Mouse (Mus musculus) bone marrow, adult 2 months (tissue): ENCODE data around the gene Vmp1. TPM values are rescaled to one million over a fixed set of nuclear protein-coding genes. Genes with fewer than 3 reads are reported as not detected.
A peak's percentile ranks its signal among the peaks of the same experiment; 100 is the strongest.

Experiments used
- H3K27ac ChIP-seq: fragments of 200-500 bp; 2 replicates; pipeline ENCODE4 v1.5.1; 2012; ENCODE audit warnings: low read depth, mild to moderate bottlenecking, control low read depth, inconsistent platforms, low read length; ENCODE audit not compliant: control insufficient read depth, poor library complexity, insufficient read depth
- H3K4me1 ChIP-seq: fragments of 200-500 bp; 2 replicates; pipeline ENCODE4 v1.6.1; 2011; ENCODE audit warnings: low read length; ENCODE audit not compliant: control insufficient read depth, insufficient read depth
- H3K4me3 ChIP-seq: fragments of 200-500 bp; replicated peaks from 2 replicates; pipeline ENCODE3; 2011; ENCODE audit warnings: mild to moderate bottlenecking, low read depth, low read length, control low read depth; ENCODE audit not compliant: control insufficient read depth
- CTCF ChIP-seq: fragments of 200-500 bp; IDR thresholded peaks from 2 replicates; pipeline ENCODE4 v1.5.1; 2011; ENCODE audit warnings: low read length, control low read depth; ENCODE audit not compliant: control insufficient read depth, insufficient read depth
- POLR2A ChIP-seq: fragments of 200-500 bp; IDR thresholded peaks from 2 replicates; pipeline ENCODE4 v1.6.1; 2011; ENCODE audit warnings: low read depth, mild to moderate bottlenecking, control low read depth, low read length, borderline replicate concordance; ENCODE audit not compliant: control insufficient read depth
- WGBS: fragments of 180-500 bp; shearing (Covaris S2); methylation state at CpG from one replicate; pipeline ENCODE4 v1.1.7; 2018; 5-methylcytosine and 5-hydroxymethylcytosine counted together
- polyA plus RNA-seq: library from polyadenylated mRNA; stranded (reverse); fragments of >200 nt; gene quantifications from 2 replicates; pipeline ENCODE4 v1.2.4, GENCODE M21; 2011; ENCODE audit warnings: low replicate concordance; ENCODE audit not compliant: missing spikeins, insufficient read depth, insufficient read length

Vmp1 gene
- polyA plus RNA-seq, 1 experiment = 88.4 TPM

- peaks cover 3% of the 10 kb centered on the region; the same call in 1 of the 2 replicates for H3K4me1 ChIP-seq
- TF ChIP-seq POLR2A (no peak), CTCF (no peak)
- no peak overlapping the region for H3K4me3 ChIP-seq
- no peak overlapping the region for H3K27ac ChIP-seq
- 85% methylated on average over 2 of the region's 2 CpGs for WGBS
Observed at GRCm38 (mm10) chr11:86607808-86608350, 75.8 kb downstream of the Vmp1 start.

GRCm38 (mm10) chr11:86606621-86607339, 76.9 kb downstream of the Vmp1 start:
- WGBS = 64% methylated on average over 2 of the region's 2 CpGs

GRCm38 (mm10) chr11:86604732-86605520, 78.7 kb downstream of the Vmp1 start:
- H3K27ac ChIP-seq = no peak overlapping the region

More at GRCm38 (mm10) chr11:86606621-86607339, 76.9 kb downstream of the Vmp1 start:
- Histone ChIP-seq H3K4me1 (peaks cover 3% of the 10 kb centered on the region; the same call in 1 of the 2 replicates), H3K27ac (no peak overlapping the region), H3K4me3 (no peak overlapping the region)
- TF ChIP-seq CTCF (no peak), POLR2A (no peak)

GRCm38 (mm10) chr11:86604289-86604688, 79.3 kb downstream of the Vmp1 start:
- H3K27ac ChIP-seq = peak overlapping the region; percentile 65; the same call in 1 of the 2 replicates
- H3K4me3 ChIP-seq = no peak overlapping the region
- TF ChIP-seq CTCF = no peak
- no peak for TF ChIP-seq POLR2A
- peaks cover 3% of the 10 kb centered on the region; the same call in 1 of the 2 replicates for H3K4me1 ChIP-seq
- 85% methylated on average over 3 of the region's 3 CpGs for WGBS

More at GRCm38 (mm10) chr11:86604732-86605520, 78.7 kb downstream of the Vmp1 start:
- no peak for TF ChIP-seq POLR2A
- TF ChIP-seq CTCF = no peak
- WGBS = 89% methylated on average over 5 of the region's 5 CpGs
- no peak overlapping the region for H3K4me3 ChIP-seq
- H3K4me1 ChIP-seq = peaks cover 3% of the 10 kb centered on the region; the same call in 1 of the 2 replicates

- TF ChIP-seq POLR2A (no peak), CTCF (no peak)
- Histone ChIP-seq H3K27ac (peak overlapping the region; percentile 65; the same call in 1 of the 2 replicates), H3K4me3 (no peak overlapping the region), H3K4me1 (peaks cover 3% of the 10 kb centered on the region; the same call in 1 of the 2 replicates)
- 42% methylated on average over 1 of the region's 1 CpGs for WGBS
Observed at GRCm38 (mm10) chr11:86603719-86604118, 79.9 kb downstream of the Vmp1 start.

- TF ChIP-seq POLR2A (no peak), CTCF (no peak)
- WGBS = 61% methylated on average over 3 of the region's 3 CpGs
- H3K27ac ChIP-seq = no peak overlapping the region
- peaks cover 3% of the 10 kb centered on the region; the same call in 1 of the 2 replicates for H3K4me1 ChIP-seq
- no peak overlapping the region for H3K4me3 ChIP-seq
Observed at GRCm38 (mm10) chr11:86602116-86602515, 81.5 kb downstream of the Vmp1 start.

GRCm38 (mm10) chr11:86600209-86600557, 83.5 kb downstream of the Vmp1 start:
- Histone ChIP-seq H3K4me3 (no peak overlapping the region), H3K27ac (no peak overlapping the region), H3K4me1 (peaks cover 3% of the 10 kb centered on the region; the same call in 1 of the 2 replicates)
- TF ChIP-seq CTCF = no peak
- TF ChIP-seq POLR2A = no peak
- 93% methylated on average over 7 of the region's 7 CpGs for WGBS
